Mouse (Mus musculus) telencephalon, adult 2 months (tissue): ENCODE data around the gene Otulinl.
"Not testable (repeated sequence)": the region's sequence is repeated elsewhere in the genome, so short reads cannot be mapped to it uniquely, and the experiment has no call there.

ENCODE experiments used
- DNase-seq: peaks from one replicate; pipeline ENCODE4 v3.0.0-alpha.2; 2011; ENCODE audit warnings: low read depth, low spot score

The Otulinl gene

DNA sequence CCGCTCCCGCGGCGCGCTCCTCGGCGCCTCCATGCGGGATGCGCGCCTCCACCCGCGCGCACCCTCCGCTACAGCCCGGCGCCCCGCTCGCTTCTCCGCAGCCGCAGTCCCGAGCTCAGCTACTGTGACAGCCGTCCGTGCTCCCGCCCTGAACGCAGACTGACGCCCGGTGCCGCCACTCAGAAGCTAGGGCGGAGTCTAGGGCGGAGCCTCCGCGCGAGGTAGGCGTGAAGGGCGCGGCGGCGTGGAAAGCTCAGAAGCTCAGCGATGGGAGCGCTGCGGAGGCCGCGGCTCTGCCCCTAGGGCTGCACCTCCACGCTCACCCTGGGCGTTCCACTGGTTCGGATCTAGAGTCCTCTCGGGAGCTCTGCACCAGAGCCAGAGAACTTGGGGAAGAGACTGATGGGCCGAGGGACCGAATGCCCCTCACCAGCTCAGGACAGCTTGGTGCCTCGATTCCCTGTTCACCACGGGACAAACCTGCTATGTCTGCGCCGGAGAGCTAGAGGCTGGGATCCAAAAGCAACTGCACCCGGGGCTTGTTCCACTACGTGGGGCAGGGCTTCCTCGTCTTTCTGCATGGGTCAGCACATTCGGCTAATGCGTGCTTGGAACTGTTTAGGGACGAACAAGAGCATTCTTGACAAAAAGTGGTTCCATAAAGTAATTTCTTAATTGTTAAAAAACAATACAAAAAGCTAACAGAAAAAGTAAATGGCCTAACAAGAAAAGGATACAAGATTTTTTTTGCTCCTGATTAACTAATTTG is at the start of gene Otulinl:
Otulinl (minus strand) TSS at position 161 of the 769 bp plus-strand sequence.
- peak; percentile 83 for DNase-seq

- DNase-seq = no peak
Observed at GRCm38 (mm10) chr15:27726228-27726627, 44.8 kb upstream of the Otulinl start.

GRCm38 (mm10) chr15:27724796-27725680 is 43.7 kb upstream of the Otulinl start:
- DNase-seq = no peak

DNA sequence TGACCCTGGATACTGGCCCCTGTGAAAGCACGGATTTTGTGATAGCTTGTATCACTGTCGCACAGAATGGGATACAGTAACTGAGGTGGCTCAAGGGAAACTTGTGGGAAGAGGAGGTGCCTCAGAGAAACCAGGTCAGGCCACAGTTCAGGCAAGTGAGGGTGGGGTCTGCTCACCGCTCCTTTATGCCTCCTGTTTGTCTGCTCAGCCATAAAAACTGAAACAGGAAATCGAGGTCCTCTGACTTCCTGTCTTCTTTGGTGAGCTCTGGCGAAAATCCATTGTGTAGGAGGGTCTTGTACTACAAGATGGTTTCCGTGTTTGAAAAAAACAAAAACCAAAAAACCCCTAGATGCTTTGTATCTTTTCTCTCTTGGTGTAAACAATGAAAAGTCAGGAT is 42.9 kb upstream of the Otulinl start:
- DNase-seq = no peak

DNA sequence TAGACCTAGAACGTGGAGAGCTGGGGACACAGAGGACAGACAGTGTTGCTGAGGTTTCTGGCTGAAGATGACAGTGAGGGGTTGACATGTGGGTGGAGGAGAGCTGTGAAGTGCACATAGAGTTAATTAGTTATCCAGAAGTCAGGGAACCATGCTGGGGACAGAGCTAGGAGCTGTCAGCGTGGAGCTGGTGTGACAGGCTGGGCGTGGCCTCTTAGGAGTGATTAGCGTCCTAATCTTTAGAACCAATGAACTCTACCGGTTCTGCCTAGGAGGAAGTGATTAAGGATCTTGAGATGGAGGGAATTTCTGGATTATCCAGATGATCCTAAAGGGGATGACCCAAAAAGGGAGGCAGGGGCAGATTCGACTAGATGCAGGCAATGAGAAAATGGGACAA is 42.4 kb upstream of the Otulinl start:
- DNase-seq = no peak

- not testable (repeated sequence) for DNase-seq
Observed at GRCm38 (mm10) chr15:27720297-27720696, 38.9 kb upstream of the Otulinl start.

GRCm38 (mm10) chr15:27718668-27719067 is 37.3 kb upstream of the Otulinl start:
- no peak for DNase-seq

DNA sequence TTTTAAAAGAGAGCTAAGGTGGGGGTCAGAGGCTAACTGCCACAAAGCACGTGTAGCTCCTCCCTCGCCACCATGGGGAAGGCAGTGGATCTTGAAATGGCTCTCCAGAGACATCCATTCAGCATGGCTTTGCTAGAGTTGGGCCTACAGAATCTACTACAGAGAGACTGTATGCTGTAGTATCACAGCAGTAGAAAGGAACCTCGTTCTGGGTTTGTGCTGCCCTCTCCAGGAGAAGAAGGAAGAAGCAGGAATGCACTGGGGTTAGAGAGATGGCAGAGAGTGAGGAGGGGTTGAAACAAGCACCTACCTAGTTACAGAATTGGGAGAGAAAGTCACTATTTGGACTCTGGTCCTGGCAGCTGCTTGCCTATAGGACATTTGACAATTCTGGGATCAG is 34.0 kb upstream of the Otulinl start:
- peak; percentile 49 for DNase-seq

- no peak for DNase-seq
Observed at GRCm38 (mm10) chr15:27710698-27711097, 29.3 kb upstream of the Otulinl start.

DNA sequence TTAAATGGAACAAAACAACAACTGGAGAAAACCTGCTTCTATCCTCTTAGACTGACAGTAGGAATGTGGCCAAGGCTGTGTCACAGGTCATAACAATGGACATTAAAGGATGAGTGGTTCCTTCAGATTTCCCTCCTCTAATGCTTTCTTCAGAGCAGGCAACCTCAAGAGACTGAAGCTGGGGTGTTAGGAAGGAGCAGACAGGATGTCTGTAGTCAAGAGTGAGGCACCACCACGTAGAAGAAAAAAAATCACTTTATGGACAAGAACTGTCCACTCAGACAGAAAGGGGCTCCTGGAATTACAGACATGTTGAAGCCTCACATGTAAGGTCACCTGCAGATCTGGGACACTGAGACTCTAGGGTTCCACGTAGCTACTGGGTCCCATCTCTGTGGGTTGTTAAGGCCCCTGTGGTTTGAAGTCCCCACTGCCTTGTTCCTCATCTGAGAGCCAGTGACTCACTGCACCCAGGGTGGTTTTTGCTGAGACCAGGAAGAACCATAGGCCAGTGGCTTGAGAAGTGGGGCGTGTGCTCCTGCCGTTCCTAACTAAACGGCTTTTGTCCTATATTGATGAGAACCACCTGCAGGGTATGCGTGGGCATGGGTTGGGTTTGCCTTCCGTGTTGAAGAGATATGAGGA is 27.7 kb upstream of the Otulinl start:
- no peak for DNase-seq

DNA sequence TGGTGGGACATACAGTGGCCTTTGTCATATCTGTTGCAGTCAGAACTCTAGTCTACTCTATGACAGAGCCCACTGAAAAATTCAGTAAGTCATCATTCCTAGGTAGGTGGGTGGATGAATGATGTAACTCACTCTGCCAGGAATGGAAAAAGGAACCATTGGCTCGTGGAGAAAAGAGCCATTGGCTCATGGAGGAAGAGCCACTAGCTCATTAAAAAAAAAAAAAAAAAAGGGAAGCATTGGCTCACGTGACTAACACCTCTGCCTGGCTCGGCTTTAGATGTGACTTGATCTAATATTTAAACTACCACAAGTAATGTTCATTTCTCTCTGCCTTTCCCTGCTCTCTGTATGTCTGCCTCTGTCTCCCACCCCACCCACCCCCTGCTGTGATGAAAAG is 27.1 kb upstream of the Otulinl start:
- DNase-seq = no peak

DNA sequence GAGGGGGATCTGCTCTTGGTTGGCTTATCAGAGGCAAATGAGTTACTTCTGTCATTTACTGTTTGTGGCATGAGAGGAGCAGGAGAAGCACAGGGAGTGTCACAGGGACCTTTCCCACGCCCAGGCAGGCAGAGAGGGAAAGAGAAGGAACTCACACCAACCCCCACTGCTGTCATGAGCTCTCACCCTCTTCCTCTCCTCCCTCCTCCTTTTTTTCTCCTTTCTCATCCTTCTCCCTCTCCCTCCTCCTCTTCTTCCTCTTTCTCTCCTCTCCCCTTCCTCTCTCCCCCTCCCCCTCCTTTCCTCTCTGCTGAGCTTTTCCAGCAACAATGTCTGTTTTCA is 21.6 kb upstream of the Otulinl start:
- no peak for DNase-seq

DNA sequence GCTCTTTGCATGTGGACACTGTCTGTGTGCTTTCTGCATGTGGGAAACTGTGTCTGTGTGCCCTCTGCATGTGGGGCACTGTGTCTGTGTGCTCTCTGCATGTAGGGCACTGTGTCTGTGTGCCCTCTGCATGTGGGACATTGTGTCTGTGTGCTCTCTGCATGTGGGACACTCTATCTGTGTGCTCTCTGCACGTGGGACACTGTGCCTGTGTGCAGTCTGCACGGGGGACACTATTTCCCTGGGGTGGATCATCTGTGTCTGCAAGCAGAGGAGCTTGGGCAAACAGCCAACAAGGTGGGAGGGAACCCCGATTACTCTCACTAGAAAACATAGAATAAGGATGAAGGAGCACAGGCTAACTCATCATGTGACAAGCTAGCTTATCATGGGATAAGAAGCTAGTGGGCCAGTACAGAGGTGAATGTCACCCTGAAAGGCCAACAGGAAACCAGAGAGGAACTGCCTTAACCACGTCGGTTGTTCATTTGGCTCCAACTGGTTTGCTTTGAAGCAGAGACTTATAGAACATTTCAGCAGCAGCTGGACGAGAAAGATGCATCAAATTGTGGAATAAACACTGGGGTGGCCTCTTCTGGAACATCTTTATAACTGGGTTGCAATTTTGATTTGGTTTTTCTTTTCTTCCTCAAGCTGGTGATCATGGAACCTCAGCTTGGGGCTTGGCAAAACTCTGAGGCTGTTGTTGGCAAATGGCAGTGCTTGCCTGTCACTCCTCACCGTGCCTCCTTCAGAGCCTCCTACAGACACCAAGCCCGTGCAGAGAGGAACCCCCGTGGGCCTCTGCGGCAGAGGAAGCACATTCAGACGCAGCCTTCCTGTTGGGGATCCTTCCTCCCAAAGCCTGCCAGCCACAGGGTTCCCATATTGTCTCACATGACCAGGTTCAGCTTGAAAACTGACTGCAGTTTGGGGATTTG is 20.9 kb upstream of the Otulinl start:
- peak; percentile 65 for DNase-seq

- DNase-seq = no peak
Observed at GRCm38 (mm10) chr15:27697632-27698031, 16.3 kb upstream of the Otulinl start.

GRCm38 (mm10) chr15:27693235-27693634 is 11.9 kb upstream of the Otulinl start:
- DNase-seq = no peak

DNA sequence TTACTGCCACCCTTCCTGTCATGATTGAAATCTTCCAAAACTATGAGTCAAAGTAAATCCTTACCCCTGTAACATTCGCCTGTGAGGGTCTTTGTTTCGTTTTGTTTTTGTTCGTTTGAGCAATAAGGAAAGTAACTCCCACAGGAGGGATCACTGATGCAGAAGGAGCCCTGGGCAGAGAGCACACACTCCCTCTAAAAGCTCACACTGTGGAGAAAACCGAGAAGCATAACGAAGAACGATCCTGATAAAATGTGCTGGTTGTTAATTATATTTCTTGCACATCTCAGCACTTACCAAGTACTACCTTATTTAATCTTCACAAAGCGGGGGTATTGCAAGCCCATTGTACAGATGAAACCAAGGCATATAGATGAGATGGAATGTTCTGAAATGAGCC is 10.8 kb upstream of the Otulinl start:
- DNase-seq = no peak

DNA sequence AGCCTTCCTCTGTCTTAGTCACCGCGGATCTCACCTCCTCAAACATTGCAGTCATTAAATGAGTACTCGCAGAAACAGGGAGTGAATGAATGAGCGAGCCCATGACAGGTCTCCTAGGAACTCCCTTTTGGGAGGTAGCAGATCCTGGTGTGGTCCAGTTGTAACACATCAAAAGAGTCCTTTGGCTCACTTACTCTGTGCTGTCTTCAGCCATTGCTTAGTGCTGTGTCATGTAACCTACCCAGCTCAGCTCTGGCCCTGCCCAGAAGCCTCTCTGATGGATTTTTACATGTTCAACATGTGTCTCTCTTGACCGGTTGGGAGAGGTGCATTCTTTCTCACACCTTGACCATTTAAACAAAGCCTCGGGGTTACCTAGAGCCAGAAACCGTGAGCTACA is 9.8 kb upstream of the Otulinl start:
- no peak for DNase-seq

- no peak for DNase-seq
Observed at GRCm38 (mm10) chr15:27688041-27688651, 6.8 kb upstream of the Otulinl start.

GRCm38 (mm10) chr15:27684813-27685212 is 3.4 kb upstream of the Otulinl start:
- peak; percentile 80 for DNase-seq

- DNase-seq = no peak
Observed at GRCm38 (mm10) chr15:27683206-27683605, 1.8 kb upstream of the Otulinl start.

DNA sequence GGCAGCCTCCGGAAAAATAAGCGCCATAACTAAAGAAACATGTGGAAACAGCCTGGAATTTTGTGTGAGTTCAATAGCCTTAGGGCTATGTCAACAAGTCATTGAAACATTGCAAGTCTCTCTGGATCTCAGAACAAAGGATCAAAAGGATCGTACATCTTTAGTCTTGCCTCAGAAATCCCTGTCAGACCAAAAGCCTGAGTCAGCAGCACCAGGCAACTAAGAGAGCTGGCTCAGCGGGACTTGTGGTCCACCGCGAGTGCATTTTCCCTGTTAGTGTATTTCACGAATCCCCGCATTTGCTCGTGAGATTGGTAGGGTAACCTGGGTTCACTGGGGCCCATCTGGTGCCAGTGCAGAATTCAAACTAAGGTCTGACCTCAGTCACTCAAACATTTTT is 1.2 kb upstream of the Otulinl start:
- DNase-seq = no peak
